1 mouse cellular context compared by ENCODE assay signal in genomic region chrX:48314530-48315079, GRCm38 (mm10).
TF ChIP-seq lines count a peak whose summit lies in the region.

No protein-coding gene starts in this region.

TF ChIP-seq in CH12.LX, 34 proteins besides CTCF, POLR2A, EP300 and RAD21 (continued from another document):
- TF ChIP-seq JUND (conservative IDR thresholded peaks at IDR 0.05; ENCODE audit: low read depth, low read length) (no peak), ZMIZ1 (IDR thresholded peaks at IDR 0.05; ENCODE audit: low read depth, low read length) (peak; percentile 62; the same call in 1 of the 2 replicates)
